Mouse (Mus musculus): Measurements from ENCODE around the gene Capn11. TPM values are rescaled to one million over a fixed set of nuclear protein-coding genes. Genes with fewer than 3 reads are reported as not detected.

Capn11 gene
- not detected in 2 replicates for polyA plus RNA-seq (2012; ENCODE audit: insufficient read depth, insufficient read length, low replicate concordance, missing spikeins)

DNA sequence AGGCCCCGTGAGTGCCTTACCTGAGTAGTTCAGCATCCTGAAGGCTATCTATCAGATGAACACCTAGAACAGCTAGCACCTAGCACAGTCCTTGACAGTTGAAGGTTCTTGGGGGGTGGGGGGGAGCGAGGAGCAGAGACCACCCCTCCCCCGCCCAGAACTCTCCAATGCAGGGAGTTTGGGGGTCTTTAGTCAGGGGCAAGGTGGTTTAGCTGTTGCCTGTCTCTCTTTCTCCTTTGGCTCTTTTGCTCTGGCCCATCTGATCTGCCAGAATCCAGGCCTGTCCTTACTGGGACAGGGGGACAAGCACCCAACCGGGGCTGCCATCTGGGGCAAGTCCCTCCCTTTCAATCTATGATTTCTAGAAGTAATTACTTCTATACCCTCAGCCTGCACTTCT, at the start of gene Capn11:
Gene Capn11, minus strand, starts transcription at position 101 of the 400 bp plus-strand sequence.
- H3K4me3 ChIP-seq (ENCODE audit: insufficient read depth, low read depth, low read length), result no peak within 1 kb of the TSS
- peaks cover 4% of the 10 kb centered on the region for H3K4me1 ChIP-seq (ENCODE audit: control insufficient read depth, insufficient read depth, low read length)
- no peak for TF ChIP-seq POLR2A (IDR thresholded peaks at IDR 0.05; ENCODE audit: insufficient read depth, low read depth, low read length)
- no peak for TF ChIP-seq CTCF (IDR thresholded peaks at IDR 0.05; ENCODE audit: insufficient read depth, low read depth, low read length)
- H3K27ac ChIP-seq (ENCODE audit: insufficient read depth, low read depth, low read length), result no peak within 1 kb of the TSS
- WGBS, result 93% methylated on average over 4 of the region's 4 CpGs

DNA sequence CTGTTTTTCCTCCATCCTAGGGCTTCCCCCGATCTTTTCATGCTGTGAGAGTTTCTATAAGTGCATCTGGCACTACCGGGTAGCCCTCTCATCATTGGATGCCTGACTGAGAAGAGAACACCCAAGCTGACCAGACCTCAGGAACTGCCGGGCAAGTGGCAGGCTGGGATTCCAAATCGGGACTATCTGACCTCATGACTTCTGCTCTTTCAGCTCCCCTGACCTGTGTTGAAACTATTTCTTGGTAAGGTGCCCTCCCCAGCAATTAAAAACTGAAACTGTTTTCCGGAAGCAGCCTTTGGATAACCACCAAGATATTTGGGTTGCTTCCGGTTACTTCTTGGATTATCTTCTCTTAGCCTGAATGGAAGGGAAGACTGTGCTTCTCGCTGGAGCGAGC, 49.1 kb upstream of the Capn11 start:
- 84% methylated on average over 8 of the region's 8 CpGs for WGBS
- Histone ChIP-seq H3K27ac (ENCODE audit: insufficient read depth, low read depth, low read length) (no peak overlapping the region), H3K4me1 (ENCODE audit: control insufficient read depth, insufficient read depth, low read length) (peaks cover 3% of the 10 kb centered on the region; the same call in 1 of the 2 replicates), H3K4me3 (ENCODE audit: insufficient read depth, low read depth, low read length) (no peak overlapping the region)
- TF ChIP-seq CTCF (IDR thresholded peaks at IDR 0.05; ENCODE audit: insufficient read depth, low read depth, low read length) (no peak), POLR2A (IDR thresholded peaks at IDR 0.05; ENCODE audit: insufficient read depth, low read depth, low read length) (no peak)

DNA sequence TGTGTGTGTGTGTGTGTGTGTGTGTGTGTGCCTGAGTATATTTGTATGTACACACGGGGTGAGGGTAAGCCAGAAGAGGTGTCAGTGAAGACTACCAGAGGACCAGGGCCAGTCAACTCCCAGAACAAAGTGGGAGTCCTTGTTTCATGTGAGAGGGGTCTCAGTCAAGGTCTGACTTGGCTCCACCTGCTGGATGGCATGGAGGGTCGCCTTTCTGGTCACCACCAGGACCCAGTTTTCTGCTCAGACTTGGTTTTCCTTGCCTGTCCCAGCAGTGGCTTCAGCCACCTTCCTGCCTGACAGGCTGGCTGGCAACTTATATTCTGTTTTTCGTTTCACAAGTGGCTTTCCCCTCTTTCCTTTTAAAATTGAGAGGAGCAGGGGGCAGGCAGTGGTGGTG, 48.3 kb upstream of the Capn11 start:
- no peak overlapping the region for H3K27ac ChIP-seq (ENCODE audit: insufficient read depth, low read depth, low read length)
- H3K4me3 ChIP-seq (ENCODE audit: insufficient read depth, low read depth, low read length), result no peak overlapping the region
- H3K4me1 ChIP-seq (ENCODE audit: control insufficient read depth, insufficient read depth, low read length), result peaks cover 3% of the 10 kb centered on the region; the same call in 1 of the 2 replicates
- WGBS, result 60% methylated on average over 3 of the region's 3 CpGs
- TF ChIP-seq POLR2A (IDR thresholded peaks at IDR 0.05; ENCODE audit: insufficient read depth, low read depth, low read length) (no peak), CTCF (IDR thresholded peaks at IDR 0.05; ENCODE audit: insufficient read depth, low read depth, low read length) (no peak)

DNA sequence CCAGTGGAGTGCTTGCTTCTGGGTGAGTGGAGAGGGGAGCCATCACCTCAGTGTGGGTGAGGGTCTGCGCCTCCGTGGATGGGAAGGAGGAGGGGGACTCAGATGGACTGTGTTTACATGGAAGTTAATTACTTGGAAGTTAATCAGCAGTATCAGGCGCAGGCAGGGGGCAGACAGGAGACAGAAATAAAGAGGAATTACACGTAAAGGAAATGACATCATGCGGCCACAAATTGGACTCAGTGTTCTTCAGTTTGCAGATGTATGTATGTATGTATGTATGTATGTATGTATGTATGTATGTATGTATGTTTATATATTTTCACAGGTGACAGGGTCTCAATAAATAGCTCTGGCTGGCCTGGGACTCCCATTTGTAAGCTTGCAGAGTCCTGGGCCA, 47.7 kb upstream of the Capn11 start:
- WGBS, result 64% methylated on average over 5 of the region's 5 CpGs
- H3K4me3 ChIP-seq (ENCODE audit: insufficient read depth, low read depth, low read length), result no peak overlapping the region

DNA sequence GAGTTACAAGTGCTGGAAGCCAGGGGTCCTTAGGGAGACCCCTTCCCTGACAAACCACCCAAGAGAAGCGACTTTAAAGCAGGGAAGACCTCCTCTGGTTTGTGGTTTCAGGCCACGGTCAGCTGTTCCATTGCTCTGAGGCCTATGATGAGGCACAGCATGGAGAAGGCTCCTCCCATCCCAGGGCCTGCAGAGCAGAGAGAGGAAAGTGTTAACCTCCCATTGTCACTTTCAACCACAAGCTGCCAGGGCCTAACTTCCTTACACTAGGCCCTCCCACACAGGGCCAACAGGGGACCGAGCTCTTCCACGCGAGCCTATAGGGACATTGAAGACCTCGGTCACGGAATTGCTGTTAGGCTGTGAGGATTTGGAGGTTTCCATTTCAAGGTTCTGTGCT, 44.1 kb upstream of the Capn11 start:
- Histone ChIP-seq H3K4me1 (ENCODE audit: control insufficient read depth, insufficient read depth, low read length) (no peaks in the 10 kb centered on the region; the same call in 1 of the 2 replicates), H3K4me3 (ENCODE audit: insufficient read depth, low read depth, low read length) (no peak overlapping the region), H3K27ac (ENCODE audit: insufficient read depth, low read depth, low read length) (no peak overlapping the region)
- no peak for TF ChIP-seq POLR2A (IDR thresholded peaks at IDR 0.05; ENCODE audit: insufficient read depth, low read depth, low read length)
- no peak for TF ChIP-seq CTCF (IDR thresholded peaks at IDR 0.05; ENCODE audit: insufficient read depth, low read depth, low read length)
- WGBS, result 71% methylated on average over 7 of the region's 7 CpGs

More for the DNA sequence above, 47.7 kb upstream of the Capn11 start:
- Histone ChIP-seq H3K27ac (ENCODE audit: insufficient read depth, low read depth, low read length) (no peak overlapping the region), H3K4me1 (ENCODE audit: control insufficient read depth, insufficient read depth, low read length) (peaks cover under 1% of the 10 kb centered on the region; the same call in 1 of the 2 replicates)
- no peak for TF ChIP-seq POLR2A (IDR thresholded peaks at IDR 0.05; ENCODE audit: insufficient read depth, low read depth, low read length)
- no peak for TF ChIP-seq CTCF (IDR thresholded peaks at IDR 0.05; ENCODE audit: insufficient read depth, low read depth, low read length)

DNA sequence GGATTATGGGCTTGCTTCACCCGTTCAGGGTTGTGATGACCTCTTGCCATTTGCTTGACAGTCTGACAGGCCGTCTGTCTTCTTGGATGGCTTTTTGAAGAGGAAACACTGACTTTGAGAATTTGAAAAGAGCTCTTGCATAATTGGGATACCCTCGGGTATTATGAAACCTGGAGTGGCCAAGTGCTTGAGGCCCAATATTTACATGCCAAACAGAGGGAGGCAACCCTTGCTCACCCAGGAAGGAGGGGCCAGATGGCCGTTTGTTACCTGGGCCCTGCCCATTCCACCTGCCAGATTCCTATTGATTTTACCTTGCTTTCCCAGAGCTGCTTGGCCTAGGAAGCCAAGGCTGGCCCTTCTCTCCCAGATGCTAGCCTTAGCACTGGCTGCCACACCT, 43.1 kb upstream of the Capn11 start:
- Histone ChIP-seq H3K4me3 (ENCODE audit: insufficient read depth, low read depth, low read length) (no peak overlapping the region), H3K4me1 (ENCODE audit: control insufficient read depth, insufficient read depth, low read length) (no peaks in the 10 kb centered on the region; the same call in 1 of the 2 replicates), H3K27ac (ENCODE audit: insufficient read depth, low read depth, low read length) (no peak overlapping the region)
- 71% methylated on average over 4 of the region's 4 CpGs for WGBS
- no peak for TF ChIP-seq POLR2A (IDR thresholded peaks at IDR 0.05; ENCODE audit: insufficient read depth, low read depth, low read length)

DNA sequence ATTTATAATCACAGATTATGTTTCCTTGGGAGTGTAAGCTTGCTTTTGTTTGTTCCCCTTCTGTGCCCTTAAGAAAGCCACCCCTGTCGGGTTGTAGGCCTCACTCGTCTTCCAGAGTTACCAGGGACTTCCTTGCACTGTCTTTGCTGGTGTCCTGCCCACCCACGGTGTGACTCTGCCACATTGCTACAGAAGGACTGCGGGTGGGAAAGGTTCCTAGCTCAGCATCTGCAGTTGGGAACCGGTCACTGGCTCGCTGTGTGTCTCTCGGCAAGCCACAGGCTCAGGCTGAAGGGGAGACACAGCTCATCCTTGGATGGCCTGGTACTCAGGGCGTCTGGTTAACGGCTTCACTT, 42.1 kb upstream of the Capn11 start:
- TF ChIP-seq CTCF (IDR thresholded peaks at IDR 0.05; ENCODE audit: insufficient read depth, low read depth, low read length) (no peak), POLR2A (IDR thresholded peaks at IDR 0.05; ENCODE audit: insufficient read depth, low read depth, low read length) (no peak)
- Histone ChIP-seq H3K4me1 (ENCODE audit: control insufficient read depth, insufficient read depth, low read length) (no peaks in the 10 kb centered on the region; the same call in 1 of the 2 replicates), H3K4me3 (ENCODE audit: insufficient read depth, low read depth, low read length) (no peak overlapping the region), H3K27ac (ENCODE audit: insufficient read depth, low read depth, low read length) (no peak overlapping the region)
- WGBS, result 71% methylated on average over 9 of the region's 9 CpGs

GRCm38 (mm10) chr17:45700496-45701235, 41.5 kb upstream of the Capn11 start:
- TF ChIP-seq POLR2A (IDR thresholded peaks at IDR 0.05; ENCODE audit: insufficient read depth, low read depth, low read length) (no peak), CTCF (IDR thresholded peaks at IDR 0.05; ENCODE audit: insufficient read depth, low read depth, low read length) (no peak)
- Histone ChIP-seq H3K4me1 (ENCODE audit: control insufficient read depth, insufficient read depth, low read length) (peaks cover under 1% of the 10 kb centered on the region), H3K4me3 (ENCODE audit: insufficient read depth, low read depth, low read length) (no peak overlapping the region), H3K27ac (ENCODE audit: insufficient read depth, low read depth, low read length) (no peak overlapping the region)
- WGBS, result 68% methylated on average over 9 of the region's 16 CpGs

DNA sequence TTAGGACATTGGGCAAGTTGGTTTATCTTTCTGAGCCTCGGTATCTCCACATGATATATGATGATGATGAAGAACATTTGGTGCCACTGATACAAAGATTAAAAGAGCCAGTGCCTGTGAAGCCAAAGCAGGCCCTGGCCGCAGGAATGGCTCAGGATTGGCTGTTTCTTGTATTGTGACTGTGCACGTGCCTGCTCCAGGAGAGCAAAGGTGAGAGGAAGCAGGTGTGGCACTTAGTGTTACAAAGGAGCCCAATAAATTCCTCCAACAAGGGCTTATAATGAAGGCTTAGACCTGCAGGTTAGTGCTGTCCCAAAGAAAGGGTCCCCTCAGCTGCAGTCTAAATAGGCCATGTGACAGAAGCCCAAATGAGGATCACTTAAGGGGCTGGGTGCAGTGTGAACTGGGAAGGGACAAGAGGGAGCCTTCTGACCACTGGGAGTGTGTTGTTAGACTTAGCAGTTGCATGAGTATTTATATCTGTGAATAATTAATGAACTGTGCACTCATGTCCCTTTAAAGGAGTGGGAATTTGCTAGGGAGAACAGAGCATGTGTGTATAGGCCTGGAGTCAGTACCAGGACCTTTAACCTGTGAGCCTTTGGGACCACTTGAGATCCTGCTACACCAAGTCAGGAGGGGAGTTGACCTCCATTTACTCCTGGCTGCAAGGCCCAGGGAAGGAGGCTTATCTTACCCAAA, 40.1 kb upstream of the Capn11 start:
- TF ChIP-seq POLR2A (IDR thresholded peaks at IDR 0.05; ENCODE audit: insufficient read depth, low read depth, low read length), result no peak
- TF ChIP-seq CTCF (IDR thresholded peaks at IDR 0.05; ENCODE audit: insufficient read depth, low read depth, low read length), result no peak
- peaks cover 9% of the 10 kb centered on the region for H3K4me1 ChIP-seq (ENCODE audit: control insufficient read depth, insufficient read depth, low read length)
- WGBS, result 88% methylated on average over 3 of the region's 3 CpGs
- no peak overlapping the region for H3K27ac ChIP-seq (ENCODE audit: insufficient read depth, low read depth, low read length)
- H3K4me3 ChIP-seq (ENCODE audit: insufficient read depth, low read depth, low read length), result no peak overlapping the region

Measured in olfactory bulb, adult 2 months (tissue).